Mouse (Mus musculus): Measurements from ENCODE around the gene Dlx6. TPM values are rescaled to one million over a fixed set of nuclear protein-coding genes. Genes with fewer than 3 reads are reported as not detected.

Dlx6 gene
- total RNA-seq, 2 experiments from 2014 or later, result 1.3 TPM; not detected in 1

GRCm38 (mm10) chr6:6859950-6860410 lies 3.2 kb upstream of the Dlx6 start:
- no peak for DNase-seq

- DNase-seq, result no peak
Observed at GRCm38 (mm10) chr6:6860411-6861085, 2.6 kb upstream of the Dlx6 start.

GRCm38 (mm10) chr6:6861086-6861797 lies 1.9 kb upstream of the Dlx6 start:
- no peak for DNase-seq

GRCm38 (mm10) chr6:6861798-6862428 lies 1.2 kb upstream of the Dlx6 start:
- no peak for DNase-seq

- DNase-seq, result no peak
Observed at GRCm38 (mm10) chr6:6862611-6863010, 523 bp upstream of the Dlx6 start.

GRCm38 (mm10) chr6:6863955-6864354 lies 821 bp downstream of the Dlx6 start:
- DNase-seq, result no peak

- DNase-seq, result no peak
Observed at GRCm38 (mm10) chr6:6864441-6865440, 1.6 kb downstream of the Dlx6 start.

- DNase-seq, result no peak
Observed at GRCm38 (mm10) chr6:6867031-6867430, 3.9 kb downstream of the Dlx6 start.

- DNase-seq, result no peak
Observed at GRCm38 (mm10) chr6:6869041-6869685, 6.0 kb downstream of the Dlx6 start.

- DNase-seq, result no peak
Observed at GRCm38 (mm10) chr6:6869961-6870800, 7.0 kb downstream of the Dlx6 start.

- no peak for DNase-seq
Observed at GRCm38 (mm10) chr6:6870876-6871420, 7.8 kb downstream of the Dlx6 start.

GRCm38 (mm10) chr6:6871692-6872091 lies 8.6 kb downstream of the Dlx6 start:
- DNase-seq, result no peak

- no peak for DNase-seq
Observed at GRCm38 (mm10) chr6:6872873-6873272, 9.7 kb downstream of the Dlx6 start.

- DNase-seq, result no peak
Observed at GRCm38 (mm10) chr6:6873476-6874072, 10.4 kb downstream of the Dlx6 start.

GRCm38 (mm10) chr6:6874073-6874771 lies 11.1 kb downstream of the Dlx6 start:
- DNase-seq, result no peak

- DNase-seq, result no peak
Observed at GRCm38 (mm10) chr6:6875136-6875535, 12.0 kb downstream of the Dlx6 start.

- no peak for DNase-seq
Observed at GRCm38 (mm10) chr6:6875676-6876075, 12.5 kb downstream of the Dlx6 start.

GRCm38 (mm10) chr6:6876231-6876630 lies 13.1 kb downstream of the Dlx6 start:
- no peak for DNase-seq

GRCm38 (mm10) chr6:6876731-6877130 lies 13.6 kb downstream of the Dlx6 start:
- no peak for DNase-seq
